Mouse (Mus musculus) forebrain, embryonic 14.5 days (tissue): Measurements from ENCODE around the gene Dtx2. TPM values are rescaled to one million over a fixed set of nuclear protein-coding genes. Genes with fewer than 3 reads are reported as not detected.

Experiments used
- ATAC-seq: fragments of 200-750 bp; cut with Nextera tagmentation; 2 replicates; pipeline ENCODE4 v1.8.0; 2017; ENCODE audit warnings: mild to moderate bottlenecking, moderate library complexity
- DNase-seq: peaks from one replicate; pipeline ENCODE4 v3.0.0-alpha.2; 2015; ENCODE audit warnings: low spot score
- H3K27ac ChIP-seq: fragments of 300-500 bp; sonication (generic); 2 replicates; pipeline ENCODE4 v1.5.1; 2014; ENCODE audit warnings: low read depth, mild to moderate bottlenecking, control low read depth, low read length, moderate library complexity
- H3K27me3 ChIP-seq: fragments of 300-500 bp; sonication (generic); replicated peaks from 2 replicates; pipeline ENCODE4 v1.6.1; 2014; ENCODE audit warnings: low read length, control low read depth, mixed read lengths; ENCODE audit not compliant: control insufficient read depth, insufficient read depth
- H3K36me3 ChIP-seq: fragments of 300-500 bp; sonication (generic); 2 replicates; pipeline ENCODE4 v1.6.1; 2014; ENCODE audit warnings: low read length, control low read depth; ENCODE audit not compliant: control insufficient read depth, insufficient read depth
- H3K4me1 ChIP-seq: fragments of 300-500 bp; sonication (generic); 2 replicates; pipeline ENCODE4 v1.6.1; 2014; ENCODE audit warnings: antibody characterized with exemption, low read length, control low read depth; ENCODE audit not compliant: control insufficient read depth, insufficient read depth
- H3K4me2 ChIP-seq: fragments of 300-500 bp; sonication (generic); 2 replicates; pipeline ENCODE4 v1.6.1; 2014; ENCODE audit warnings: mild to moderate bottlenecking, control low read depth, low read length
- H3K4me3 ChIP-seq: fragments of 300-500 bp; sonication (generic); 2 replicates; pipeline ENCODE4 v1.5.1; 2014; ENCODE audit warnings: low read depth, low read length, control low read depth
- H3K9ac ChIP-seq: fragments of 300-500 bp; sonication (generic); 2 replicates; pipeline ENCODE4 v1.6.1; 2014; ENCODE audit warnings: mild to moderate bottlenecking, low read length, control low read depth, moderate library complexity
- H3K9me3 ChIP-seq: fragments of 300-500 bp; sonication (generic); replicated peaks from 2 replicates; pipeline ENCODE4 v1.6.1; 2016; ENCODE audit warnings: low read length, control low read depth, mixed read lengths; ENCODE audit not compliant: control insufficient read depth
- WGBS: fragments of 180-500 bp; shearing (Covaris S2); extraction: QIAGEN DNeasy Blood & Tissue Kit; methylation state at CpG from one replicate; pipeline ENCODE4 v1.1.7; 2014; 5-methylcytosine and 5-hydroxymethylcytosine counted together
- polyA plus RNA-seq: library from polyadenylated mRNA; unstranded; fragments of >200 nt; fragmentation: Nextera tagmentation; extraction: Ambion mirVana; gene quantifications from 2 replicates; pipeline ENCODE4 v1.2.1, GENCODE M21; 2014

The Dtx2 gene
- 24.9 and 30.5 TPM in 2 replicates for polyA plus RNA-seq

DNA sequence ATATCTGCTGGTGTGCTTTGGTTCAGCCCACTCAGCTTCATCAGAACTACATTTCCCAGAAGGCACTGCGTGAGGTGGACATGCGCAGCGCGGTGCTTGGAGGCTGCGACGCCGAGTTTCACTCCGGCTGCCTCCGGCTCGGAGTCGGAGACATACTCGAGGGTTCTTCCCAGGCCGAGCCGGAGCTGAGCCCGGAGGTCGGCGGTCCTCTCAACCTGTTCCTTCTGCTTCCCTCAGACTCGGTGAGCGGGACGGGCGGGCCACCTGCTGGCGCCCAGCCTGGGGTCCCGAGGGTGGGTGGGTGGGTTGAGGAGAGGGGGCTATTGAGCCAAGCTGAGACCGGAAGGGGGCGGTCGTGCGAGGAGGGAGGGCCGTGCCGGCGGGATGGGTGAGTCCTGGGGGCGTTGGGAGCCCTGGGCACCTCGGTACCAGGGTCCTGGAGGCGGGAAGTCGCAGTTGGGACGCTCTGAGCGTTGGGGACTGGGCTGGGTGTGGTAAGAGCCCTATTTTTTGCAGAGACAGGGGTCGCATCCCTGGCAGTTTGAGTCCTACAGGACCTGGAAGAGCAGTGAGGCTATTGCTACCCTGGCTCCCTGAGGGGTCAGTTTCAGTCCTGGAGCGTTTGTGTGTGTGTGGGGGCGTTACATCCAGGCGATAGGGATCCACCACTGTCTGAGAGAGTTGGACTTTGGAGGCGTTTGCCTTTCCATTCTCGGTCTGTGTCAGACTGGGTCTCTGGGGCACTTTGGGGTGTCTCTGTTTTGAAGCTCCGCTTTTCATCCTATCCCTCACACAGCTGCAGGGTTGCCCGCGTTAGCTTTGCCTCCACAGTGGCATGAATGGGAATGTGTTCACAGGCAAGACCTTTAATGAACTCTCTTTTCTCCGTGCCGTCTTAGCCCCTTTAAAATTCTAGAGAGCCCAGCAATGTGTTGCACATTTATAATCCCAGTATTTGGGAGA is at the start of gene Dtx2:
Dtx2 (plus strand) TSS at position 76 of the 963 bp plus-strand sequence.
- H3K36me3 ChIP-seq = peaks cover 33% of the 10 kb centered on the region
- H3K4me2 ChIP-seq = peak within 1 kb of the TSS; percentile 80
- H3K9me3 ChIP-seq = no peaks in the 10 kb centered on the region
- peaks cover 7% of the 10 kb centered on the region for H3K4me1 ChIP-seq
- peak within 1 kb of the TSS; percentile 65; the same call in 1 of the 2 replicates for H3K27ac ChIP-seq
- under 1% methylated on average over 42 of the region's 47 CpGs for WGBS
- peak within 1 kb of the TSS; percentile 81 for H3K9ac ChIP-seq
- peak; percentile 97 for DNase-seq
- peak; percentile 97 for ATAC-seq
- H3K4me3 ChIP-seq = peak within 1 kb of the TSS; percentile 68
- H3K27me3 ChIP-seq = no peaks in the 10 kb centered on the region

DNA sequence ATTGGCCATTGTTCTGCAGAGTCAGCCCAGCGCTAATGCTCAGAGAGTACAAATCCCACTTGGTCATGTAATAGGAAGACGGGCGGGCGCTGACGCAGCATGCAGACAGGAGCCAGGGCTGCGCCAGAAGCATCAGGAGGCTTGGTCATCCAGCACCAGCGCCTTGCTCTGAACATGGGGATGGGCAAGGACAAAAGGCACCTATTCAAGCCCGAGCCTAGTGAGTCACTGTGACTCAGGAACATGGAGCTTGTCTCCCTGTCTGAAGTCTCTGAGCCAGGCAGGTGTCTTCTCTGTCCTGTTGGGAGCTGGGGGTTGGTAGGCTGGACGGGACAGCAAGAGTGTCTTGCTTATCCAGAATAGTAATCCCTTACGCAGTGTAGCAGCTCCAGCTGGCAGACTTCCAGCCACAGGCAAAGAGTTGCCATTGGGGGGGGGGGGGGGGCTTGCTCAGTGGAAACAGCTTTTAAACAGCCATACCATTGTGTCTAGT is 48.6 kb upstream of the Dtx2 start:
- Histone ChIP-seq H3K4me2 (peak overlapping the region; percentile 14; the same call in 1 of the 2 replicates), H3K36me3 (no peaks in the 10 kb centered on the region), H3K4me3 (no peak overlapping the region), H3K27me3 (no peaks in the 10 kb centered on the region), H3K27ac (peak overlapping the region; percentile 36; the same call in 1 of the 2 replicates), H3K9ac (peak overlapping the region; percentile 37; the same call in 1 of the 2 replicates), H3K9me3 (no peaks in the 10 kb centered on the region), H3K4me1 (peaks cover 5% of the 10 kb centered on the region; the same call in 1 of the 2 replicates)
- WGBS = 49% methylated on average over 10 of the region's 10 CpGs
- peak; percentile 67 for DNase-seq
- peak; percentile 42; the same call in 1 of the 2 replicates for ATAC-seq

DNA sequence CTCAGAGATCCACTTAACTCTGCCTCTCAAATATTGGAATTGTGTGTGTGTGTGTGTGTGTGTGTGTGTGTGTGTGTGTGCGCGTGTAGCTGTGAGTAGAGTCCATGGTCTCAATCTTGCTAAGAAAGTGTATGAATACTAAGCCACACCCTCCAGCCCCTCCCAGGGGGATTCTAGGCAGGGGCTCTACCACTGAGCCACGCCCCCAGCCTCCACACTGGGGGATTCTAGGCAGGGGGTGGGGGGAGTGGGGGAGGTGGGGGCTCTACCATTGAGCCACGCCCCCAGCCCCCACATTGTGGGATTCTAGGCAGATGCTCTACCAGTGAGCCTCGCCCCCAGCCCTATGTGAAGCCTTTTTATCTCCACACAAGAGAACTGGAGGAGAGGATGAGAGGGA is 48.0 kb upstream of the Dtx2 start:
- DNase-seq = no peak
- ATAC-seq = no peak
- no peaks in the 10 kb centered on the region for H3K9me3 ChIP-seq

DNA sequence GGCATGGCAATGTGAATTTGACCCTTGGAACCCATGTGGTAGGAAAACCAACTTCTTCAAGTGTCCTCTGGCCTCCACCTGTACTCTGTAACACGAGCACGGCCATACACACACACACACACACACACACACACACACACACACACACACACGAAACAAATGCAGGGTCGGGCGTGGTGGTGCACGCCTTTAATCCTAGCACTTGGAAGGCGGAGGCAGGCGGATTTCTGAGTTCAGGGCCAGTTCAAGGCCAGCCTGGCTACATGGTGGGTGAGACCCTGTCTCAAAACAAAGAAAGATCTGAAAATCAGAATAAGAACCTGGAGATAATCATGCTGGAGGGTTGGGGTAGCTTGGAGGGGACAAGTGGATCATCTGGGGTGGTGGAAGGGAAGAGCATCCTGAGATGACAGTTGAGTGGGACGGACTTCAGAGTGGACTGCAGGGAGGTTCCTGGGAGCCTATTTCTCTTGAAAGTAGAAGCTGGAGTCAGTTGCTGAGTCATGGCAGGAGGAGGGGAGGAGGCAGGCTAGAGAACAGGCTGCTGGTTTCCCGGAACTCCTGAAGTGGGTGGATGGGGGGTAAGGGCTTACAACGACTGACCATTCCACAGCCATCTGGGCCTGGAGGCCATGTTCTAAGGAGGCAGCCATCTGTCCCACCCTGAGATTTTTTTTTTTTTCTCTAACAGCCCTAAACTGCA is 43.7 kb upstream of the Dtx2 start:
- H3K4me3 ChIP-seq = no peak overlapping the region
- H3K4me2 ChIP-seq = no peak overlapping the region
- H3K9ac ChIP-seq = no peak overlapping the region
- ATAC-seq = no peak
- no peak for DNase-seq
- no peak overlapping the region for H3K27ac ChIP-seq
- no peaks in the 10 kb centered on the region for H3K36me3 ChIP-seq
- no peaks in the 10 kb centered on the region for H3K9me3 ChIP-seq
- no peaks in the 10 kb centered on the region for H3K27me3 ChIP-seq
- peaks cover 3% of the 10 kb centered on the region; the same call in 1 of the 2 replicates for H3K4me1 ChIP-seq
- 87% methylated on average over 11 of the region's 11 CpGs for WGBS

More for the DNA sequence above, 48.0 kb upstream of the Dtx2 start:
- Histone ChIP-seq H3K27me3 (no peaks in the 10 kb centered on the region), H3K4me1 (peaks cover 5% of the 10 kb centered on the region; the same call in 1 of the 2 replicates), H3K9ac (no peak overlapping the region), H3K4me2 (no peak overlapping the region), H3K36me3 (no peaks in the 10 kb centered on the region), H3K27ac (no peak overlapping the region), H3K4me3 (no peak overlapping the region)
- 89% methylated on average over 5 of the region's 5 CpGs for WGBS

DNA sequence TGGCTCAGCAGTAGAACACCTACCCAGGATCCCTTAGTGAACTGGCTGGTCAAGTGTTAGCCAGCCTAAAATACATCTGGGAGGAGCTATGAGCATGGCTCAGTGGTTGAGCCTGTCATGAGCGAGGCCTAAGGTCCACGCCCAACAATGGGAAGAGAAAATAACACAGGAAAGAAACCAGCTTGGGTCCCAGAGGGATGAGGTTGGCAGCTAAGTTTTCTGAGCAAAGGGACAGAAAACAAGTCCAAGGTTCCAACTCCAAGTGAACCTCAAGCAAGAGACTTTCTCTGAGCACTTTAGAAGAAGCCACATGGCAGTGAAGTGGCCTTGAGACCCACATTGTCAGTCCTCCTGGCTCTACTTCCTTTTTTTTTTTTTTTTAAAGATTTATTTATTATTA is 42.9 kb upstream of the Dtx2 start:
- ATAC-seq (no peak), DNase-seq (no peak)
- Histone ChIP-seq H3K4me1 (0 out of 2 replicates have a peak, but pooled peaks cover under 1% of the 10 kb centered on the region), H3K4me2 (no peak overlapping the region), H3K27me3 (no peaks in the 10 kb centered on the region), H3K36me3 (no peaks in the 10 kb centered on the region), H3K9me3 (no peaks in the 10 kb centered on the region), H3K4me3 (no peak overlapping the region), H3K9ac (no peak overlapping the region), H3K27ac (no peak overlapping the region)
- 93% methylated on average over 2 of the region's 2 CpGs for WGBS

DNA sequence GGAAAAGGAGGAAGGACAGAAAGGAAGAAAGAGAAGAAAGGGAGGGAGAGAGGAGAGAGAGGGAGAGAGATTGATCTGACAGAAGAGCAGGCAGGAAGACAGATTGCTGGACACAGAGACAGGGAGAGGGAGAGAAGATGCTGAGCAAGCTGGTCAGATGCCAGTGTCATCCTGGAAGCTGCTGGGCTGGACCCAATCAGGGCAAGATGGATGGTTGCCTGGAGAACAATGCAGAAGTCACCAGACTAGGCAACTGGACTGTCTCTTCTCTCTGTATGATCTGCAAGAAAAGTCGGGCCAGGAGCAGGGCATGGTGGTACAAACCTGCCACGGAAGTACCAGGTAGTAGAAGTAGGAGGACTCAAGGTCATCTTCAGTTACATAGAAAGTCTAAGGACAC is 41.8 kb upstream of the Dtx2 start:
- Histone ChIP-seq H3K4me1 (0 out of 2 replicates have a peak, but pooled peaks cover 5% of the 10 kb centered on the region), H3K4me3 (no peak overlapping the region), H3K9ac (no peak overlapping the region), H3K9me3 (no peaks in the 10 kb centered on the region), H3K36me3 (no peaks in the 10 kb centered on the region), H3K27ac (no peak overlapping the region), H3K4me2 (no peak overlapping the region), H3K27me3 (no peaks in the 10 kb centered on the region)
- no peak for ATAC-seq
- no peak for DNase-seq
- 93% methylated on average over 2 of the region's 2 CpGs for WGBS

DNA sequence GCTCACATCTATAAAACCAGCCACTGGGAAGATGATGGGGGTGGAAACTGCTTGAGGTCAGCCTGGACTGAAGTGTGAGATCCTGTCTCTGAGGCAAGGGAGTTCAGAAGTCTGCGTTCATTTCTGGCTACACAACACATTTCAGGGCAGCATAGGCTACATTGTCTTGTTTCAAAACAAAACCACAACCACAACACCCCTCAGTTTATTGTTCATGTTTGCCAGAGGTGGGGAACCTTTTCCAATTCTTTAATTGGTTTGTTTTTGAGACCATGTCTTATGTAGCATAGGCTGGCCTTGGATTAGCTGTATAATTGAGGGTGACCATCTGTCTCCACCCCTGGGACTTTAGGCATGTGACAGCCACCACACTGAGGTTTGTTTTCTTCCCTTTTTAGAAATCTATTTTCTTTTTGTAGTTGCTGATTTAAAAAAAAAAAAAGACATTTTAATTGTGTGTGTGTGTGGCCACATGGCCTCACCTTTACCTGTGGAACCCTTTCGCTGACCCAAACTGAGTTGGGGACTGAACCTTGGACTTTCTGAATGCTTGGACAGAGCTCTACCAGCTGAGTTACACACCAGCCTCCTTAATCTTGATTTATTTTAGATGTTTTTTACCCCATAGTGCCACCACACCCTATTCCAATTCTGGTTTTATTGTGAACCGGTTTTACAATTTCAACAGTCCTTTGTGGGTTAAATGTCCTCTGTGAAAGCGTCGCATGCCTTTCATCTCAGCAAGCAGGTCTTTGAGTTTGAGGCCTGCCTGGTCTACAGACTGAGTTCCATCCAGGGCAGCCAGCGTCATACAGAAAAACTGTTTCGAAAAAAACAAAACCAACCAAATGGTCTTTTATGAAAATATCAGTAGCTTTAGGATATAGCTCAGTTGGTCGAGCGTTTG is 38.0 kb upstream of the Dtx2 start:
- peak overlapping the region; percentile 29; the same call in 1 of the 2 replicates for H3K4me3 ChIP-seq
- peaks cover 5% of the 10 kb centered on the region; the same call in 1 of the 2 replicates for H3K4me1 ChIP-seq
- peak overlapping the region; percentile 51 for H3K4me2 ChIP-seq
- no peaks in the 10 kb centered on the region for H3K36me3 ChIP-seq
- H3K9me3 ChIP-seq = no peaks in the 10 kb centered on the region
- H3K27ac ChIP-seq = no peak overlapping the region; the same call in 1 of the 2 replicates
- no peak overlapping the region; the same call in 1 of the 2 replicates for H3K9ac ChIP-seq
- WGBS = 86% methylated on average over 9 of the region's 9 CpGs
- ATAC-seq (no peak), DNase-seq (no peak)
- no peaks in the 10 kb centered on the region for H3K27me3 ChIP-seq
